Mouse (Mus musculus) spleen, adult 2 months (tissue): ENCODE results near the gene Rad51b.

ENCODE experiments used
- CTCF ChIP-seq: fragments of 200-500 bp; IDR thresholded peaks from 2 replicates; pipeline ENCODE4 v1.5.1; 2011; ENCODE audit warnings: mild to moderate bottlenecking, inconsistent platforms; ENCODE audit not compliant: insufficient read depth, insufficient read length, insufficient replicate concordance; ENCODE audit errors: extremely low read depth
- POLR2A ChIP-seq: fragments of 200-500 bp; IDR thresholded peaks from 2 replicates; pipeline ENCODE4 v1.6.1; 2011; ENCODE audit warnings: low read depth, low read length, inconsistent platforms

DNA sequence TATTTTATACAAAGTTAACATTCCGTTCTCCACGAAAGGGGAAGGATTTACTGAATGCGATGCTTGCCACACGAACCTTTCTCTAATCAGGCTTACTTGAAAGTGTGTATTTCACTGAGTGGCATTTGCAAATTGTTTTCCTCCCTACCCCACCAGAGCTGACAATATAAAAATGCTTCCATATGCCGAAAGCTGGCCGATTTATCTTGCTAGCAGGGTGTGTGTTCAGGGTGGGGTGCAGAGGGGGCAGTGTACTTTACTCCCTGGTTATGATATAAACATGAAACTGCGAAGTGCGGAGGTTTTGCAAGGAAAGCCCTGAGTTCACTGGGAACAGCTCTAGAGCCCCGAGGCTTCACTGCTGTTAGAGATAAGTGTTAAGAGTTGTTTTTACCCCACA lies 87.7 kb downstream of the Rad51b start:
- TF ChIP-seq POLR2A, result no peak
- TF ChIP-seq CTCF, result no peak
